Mouse (Mus musculus): ENCODE results near the gene Cdk4.

- TF ChIP-seq CTCF (conservative IDR thresholded peaks at IDR 0.05; ENCODE audit: low read length) (no peak), NANOG (IDR thresholded peaks at IDR 0.05; ENCODE audit: borderline replicate concordance, low read length) (no peak)
Measured at GRCm38 (mm10) chr10:127069281-127070189, 6.2 kb downstream of the Cdk4 start.

Data from E14TG2a.4 (cell line).